Mouse (Mus musculus): ENCODE data around the gene Ceacam1. TPM values are rescaled to one million over a fixed set of nuclear protein-coding genes. Genes with fewer than 3 reads are reported as not detected.
"Not testable (repeated sequence)": the region's sequence is repeated elsewhere in the genome, so short reads cannot be mapped to it uniquely, and the experiment has no call there.

Gene Ceacam1
- total RNA-seq, 2 experiments from 2014 or later: 4.9 to 7.8 TPM

GRCm38 (mm10) chr7:25439978-25440815 is 37.2 kb downstream of the Ceacam1 start:
- no peak for DNase-seq

- DNase-seq: no peak
Observed at GRCm38 (mm10) chr7:25439124-25439822, 38.1 kb downstream of the Ceacam1 start.

- no peak for DNase-seq
Observed at GRCm38 (mm10) chr7:25436704-25437103, 40.7 kb downstream of the Ceacam1 start.

GRCm38 (mm10) chr7:25436226-25436625 is 41.2 kb downstream of the Ceacam1 start:
- no peak for DNase-seq

- DNase-seq: no peak
Observed at GRCm38 (mm10) chr7:25435546-25435851, 41.9 kb downstream of the Ceacam1 start.

GRCm38 (mm10) chr7:25434654-25435545 is 42.5 kb downstream of the Ceacam1 start:
- no peak for DNase-seq

GRCm38 (mm10) chr7:25433781-25434560 is 43.4 kb downstream of the Ceacam1 start:
- DNase-seq: no peak

- no peak for DNase-seq
Observed at GRCm38 (mm10) chr7:25433007-25433541, 44.3 kb downstream of the Ceacam1 start.

- no peak for DNase-seq
Observed at GRCm38 (mm10) chr7:25432381-25432780, 45.0 kb downstream of the Ceacam1 start.

- no peak for DNase-seq
Observed at GRCm38 (mm10) chr7:25429886-25430784, 47.3 kb downstream of the Ceacam1 start.

GRCm38 (mm10) chr7:25428321-25428720 is 49.1 kb downstream of the Ceacam1 start:
- no peak for DNase-seq

- DNase-seq: no peak
Observed at GRCm38 (mm10) chr7:25427144-25427543, 50.3 kb downstream of the Ceacam1 start.

GRCm38 (mm10) chr7:25426380-25426779 is 51.0 kb downstream of the Ceacam1 start:
- not testable (repeated sequence) for DNase-seq

- DNase-seq: peak; percentile 83
Observed at GRCm38 (mm10) chr7:25424429-25424828, 53.0 kb downstream of the Ceacam1 start.

- DNase-seq: no peak
Observed at GRCm38 (mm10) chr7:25422286-25422841, 55.0 kb downstream of the Ceacam1 start.

- DNase-seq: no peak
Observed at GRCm38 (mm10) chr7:25419943-25420342, 57.5 kb downstream of the Ceacam1 start.

GRCm38 (mm10) chr7:25419536-25419935 is 57.9 kb downstream of the Ceacam1 start:
- no peak for DNase-seq

GRCm38 (mm10) chr7:25417597-25417996 is 59.8 kb downstream of the Ceacam1 start:
- DNase-seq: no peak

- no peak for DNase-seq
Observed at GRCm38 (mm10) chr7:25412833-25413441, 64.5 kb downstream of the Ceacam1 start, which contains the start of gene Cxcl17. Gene Cxcl17, minus strand, starts transcription at chr7:25412886.

- DNase-seq: no peak
Observed at GRCm38 (mm10) chr7:25411861-25412260, 65.5 kb downstream of the Ceacam1 start.
